Mouse (Mus musculus): ENCODE data around the gene BC034090. TPM values are rescaled to one million over a fixed set of nuclear protein-coding genes. Genes with fewer than 3 reads are reported as not detected.
"Not testable (repeated sequence)": the region's sequence is repeated elsewhere in the genome, so short reads cannot be mapped to it uniquely, and the experiment has no call there.

BC034090 gene
- polyA plus RNA-seq, 1 experiment from 2014 or later, result 4.1 TPM

DNA sequence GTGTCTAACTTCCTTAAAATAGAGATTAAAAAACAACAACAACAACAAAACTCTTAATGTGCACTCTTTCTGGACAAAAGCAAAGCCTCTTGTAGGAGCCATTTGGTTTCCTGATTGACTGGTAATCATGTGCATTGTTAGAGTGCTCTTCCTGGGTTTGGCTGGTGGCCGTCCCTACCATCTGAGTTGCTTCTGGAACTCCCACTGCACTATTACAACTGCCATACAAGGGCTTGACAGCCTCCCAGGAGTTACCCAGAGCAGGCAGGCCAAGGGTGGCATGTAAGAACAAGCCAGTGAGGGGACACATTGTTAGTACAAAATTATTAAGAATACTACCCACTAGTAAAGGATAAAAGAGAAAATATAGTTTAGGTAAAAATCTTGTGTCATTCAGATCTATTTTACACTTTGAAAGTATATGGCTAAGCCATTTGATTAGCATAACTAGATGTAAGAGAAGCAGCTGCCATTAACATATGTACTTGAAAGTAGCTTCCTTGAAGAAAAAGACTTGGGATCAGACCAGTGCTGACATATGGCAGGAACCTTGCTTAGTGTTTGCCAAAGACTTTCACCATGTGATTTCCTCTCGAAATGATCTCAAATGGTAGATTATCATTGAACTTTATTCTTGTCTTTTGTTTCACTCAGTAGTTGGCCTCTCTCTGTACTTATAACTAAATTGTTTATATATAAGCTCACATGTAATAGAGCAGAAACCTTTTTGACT lies 65.9 kb downstream of the BC034090 start:
- Histone ChIP-seq H3K27ac (replicated peaks) (no peak overlapping the region), H3K4me1 (no peaks in the 10 kb centered on the region), H3K9ac (replicated peaks) (no peak overlapping the region), H3K4me2 (no peak overlapping the region), H3K36me3 (peaks cover 43% of the 10 kb centered on the region), H3K4me3 (replicated peaks) (no peak overlapping the region), H3K27me3 (replicated peaks) (no peaks in the 10 kb centered on the region), H3K9me3 (replicated peaks) (no peaks in the 10 kb centered on the region)
- WGBS, result 80% methylated on average over 2 of the region's 2 CpGs
- ATAC-seq (ENCODE audit: low FRiP score), result no peak

DNA sequence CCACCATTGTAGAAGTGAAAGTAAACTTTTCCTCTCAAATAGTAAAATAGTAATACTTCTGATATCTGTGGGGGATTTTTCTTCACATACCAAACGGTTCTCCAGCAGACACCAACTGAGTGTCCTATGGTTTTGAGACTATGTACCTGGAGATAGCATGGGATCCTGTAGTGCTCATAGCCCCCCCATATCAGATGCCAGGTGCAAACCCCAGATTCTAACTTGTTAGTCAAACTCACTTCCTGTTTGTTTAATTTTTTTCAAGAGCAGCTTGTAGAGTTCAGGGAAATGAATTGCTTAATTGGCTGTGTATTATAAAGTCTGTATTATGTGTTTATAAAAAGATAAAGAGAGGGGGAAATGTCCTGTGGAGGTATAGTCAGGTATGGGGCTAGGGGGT lies 69.8 kb downstream of the BC034090 start:
- Histone ChIP-seq H3K36me3 (peaks cover 32% of the 10 kb centered on the region), H3K27ac (replicated peaks) (no peak overlapping the region), H3K9me3 (replicated peaks) (no peaks in the 10 kb centered on the region), H3K4me3 (replicated peaks) (no peak overlapping the region), H3K4me1 (peaks cover 3% of the 10 kb centered on the region; the same call in 1 of the 2 replicates), H3K27me3 (replicated peaks) (no peaks in the 10 kb centered on the region), H3K9ac (replicated peaks) (no peak overlapping the region), H3K4me2 (no peak overlapping the region)
- ATAC-seq (ENCODE audit: low FRiP score), result no peak
- WGBS, result 82% methylated on average over 1 of the region's 1 CpGs

DNA sequence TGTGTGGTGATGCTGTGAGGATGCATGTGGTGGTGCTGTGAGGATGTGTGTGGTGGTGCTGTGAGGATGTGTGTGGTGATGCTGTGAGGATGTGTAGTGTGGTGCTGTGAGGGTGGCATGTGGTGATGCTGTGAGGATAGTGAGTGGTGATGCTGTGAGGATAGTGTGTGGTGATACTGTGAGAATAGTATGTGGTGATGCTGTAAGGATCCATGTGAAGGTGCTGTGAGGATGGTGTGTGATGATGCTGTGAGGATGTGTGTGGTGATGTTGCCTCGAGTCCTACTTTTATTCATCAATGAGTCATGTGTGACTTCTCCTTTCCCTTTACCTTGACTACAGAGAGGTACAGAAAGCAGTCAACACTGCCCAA lies 70.6 kb downstream of the BC034090 start:
- H3K27me3 ChIP-seq (replicated peaks), result not testable (repeated sequence)
- WGBS, result 86% methylated on average over 1 of the region's 1 CpGs

DNA sequence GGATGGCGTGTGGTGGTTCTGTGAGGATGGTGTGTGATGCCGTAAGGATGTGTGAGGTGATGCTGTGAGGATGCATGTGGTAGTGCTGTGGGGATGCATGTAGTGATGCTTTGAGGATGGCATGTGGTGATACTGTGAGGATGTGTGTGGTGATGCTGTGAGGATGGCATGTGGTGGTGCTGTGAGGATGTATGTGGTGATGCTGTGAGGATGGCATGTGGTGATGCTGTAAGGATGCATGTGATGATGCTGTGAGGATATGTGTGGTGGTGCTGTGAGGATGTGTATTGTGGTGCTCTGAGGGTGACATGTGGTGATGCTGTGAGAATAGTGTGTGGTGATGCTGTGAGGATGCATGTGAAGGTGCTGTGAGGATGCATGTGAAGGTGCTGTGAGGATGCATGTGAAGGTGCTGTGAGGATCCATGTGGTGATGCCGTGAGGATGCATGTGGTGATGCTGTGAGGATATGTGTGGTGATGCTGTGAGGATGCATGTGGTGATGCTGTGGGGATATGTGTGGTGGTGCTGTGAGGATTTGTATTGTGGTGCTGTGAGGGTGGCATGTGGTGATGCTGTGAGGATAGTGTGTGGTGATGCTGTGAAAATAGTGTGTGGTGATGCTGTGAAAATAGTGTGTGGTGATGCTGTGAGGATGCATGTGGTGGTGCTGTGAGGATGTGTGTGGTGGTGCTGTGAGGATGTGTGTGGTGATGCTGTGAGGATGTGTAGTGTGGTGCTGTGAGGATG lies 71.2 kb downstream of the BC034090 start:
- Histone ChIP-seq H3K4me1 (peaks cover 7% of the 10 kb centered on the region; the same call in 1 of the 2 replicates), H3K36me3 (peaks cover 23% of the 10 kb centered on the region), H3K4me3 (replicated peaks) (no peak overlapping the region), H3K9me3 (replicated peaks) (no peaks in the 10 kb centered on the region), H3K27ac (replicated peaks) (no peak overlapping the region), H3K4me2 (no peak overlapping the region), H3K27me3 (replicated peaks) (no peaks in the 10 kb centered on the region), H3K9ac (replicated peaks) (no peak overlapping the region)
- WGBS, result 84% methylated on average over 3 of the region's 3 CpGs
- no peak for ATAC-seq (ENCODE audit: low FRiP score)

More for the DNA sequence above, 70.6 kb downstream of the BC034090 start:
- not testable (repeated sequence) for H3K4me2 ChIP-seq; H3K9ac ChIP-seq (replicated peaks); ATAC-seq (ENCODE audit: low FRiP score); H3K4me1 ChIP-seq; H3K4me3 ChIP-seq (replicated peaks); H3K9me3 ChIP-seq (replicated peaks); H3K27ac ChIP-seq (replicated peaks)
- peaks cover 26% of the 10 kb centered on the region for H3K36me3 ChIP-seq

DNA sequence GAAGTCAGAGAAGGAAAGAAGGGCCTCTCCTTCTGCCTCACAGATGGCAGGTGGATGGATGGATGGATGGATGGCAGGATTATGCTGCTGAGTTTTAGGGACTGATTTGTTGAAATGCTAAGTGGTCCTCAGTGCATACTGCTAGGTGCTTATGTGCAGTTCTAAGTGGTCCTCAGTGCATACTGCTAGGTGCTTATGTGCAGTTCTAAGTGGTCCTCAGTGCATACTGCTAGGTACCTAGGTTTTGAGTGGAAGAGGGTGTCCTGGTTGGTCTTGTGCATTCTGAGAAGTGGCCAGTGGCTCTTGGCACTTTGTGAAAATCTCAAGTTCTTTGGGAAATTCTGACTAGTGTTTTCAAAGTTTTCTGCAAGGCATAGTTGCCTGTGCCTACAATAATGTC lies 74.3 kb downstream of the BC034090 start:
- H3K9ac ChIP-seq (replicated peaks), result no peak overlapping the region
- H3K36me3 ChIP-seq, result peaks cover under 1% of the 10 kb centered on the region; the same call in 1 of the 2 replicates
- H3K4me2 ChIP-seq, result no peak overlapping the region
- H3K4me1 ChIP-seq, result peaks cover 7% of the 10 kb centered on the region; the same call in 1 of the 2 replicates
- ATAC-seq (ENCODE audit: low FRiP score), result no peak
- no peaks in the 10 kb centered on the region for H3K27me3 ChIP-seq (replicated peaks)
- H3K27ac ChIP-seq (replicated peaks), result no peak overlapping the region
- H3K9me3 ChIP-seq (replicated peaks), result no peaks in the 10 kb centered on the region
- H3K4me3 ChIP-seq (replicated peaks), result no peak overlapping the region

DNA sequence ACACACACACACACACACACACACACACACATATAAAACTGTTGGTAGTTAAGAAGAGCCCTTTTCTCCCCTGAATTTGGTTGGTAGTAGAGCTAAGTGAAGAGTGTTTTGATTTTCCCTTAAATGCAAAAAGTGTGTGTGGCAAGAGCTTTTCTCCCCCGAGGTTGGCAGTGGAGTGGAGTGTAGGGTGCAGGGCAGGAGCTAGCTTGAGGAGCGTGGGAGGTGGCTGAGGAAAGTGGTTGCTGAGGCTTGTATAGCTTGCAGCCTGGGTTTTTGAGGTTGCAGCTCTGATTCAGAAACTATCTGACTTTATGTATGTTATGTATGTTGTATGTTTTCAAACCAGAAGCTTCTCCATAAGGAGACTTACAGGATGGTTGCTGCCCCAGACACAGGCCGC lies 76.8 kb downstream of the BC034090 start:
- H3K4me1 ChIP-seq, result peaks cover 13% of the 10 kb centered on the region; the same call in 1 of the 2 replicates
- H3K36me3 ChIP-seq, result no peaks in the 10 kb centered on the region
- H3K9me3 ChIP-seq (replicated peaks), result no peaks in the 10 kb centered on the region
- H3K27me3 ChIP-seq (replicated peaks), result no peaks in the 10 kb centered on the region
- 93% methylated on average over 3 of the region's 3 CpGs for WGBS
- no peak overlapping the region for H3K4me3 ChIP-seq (replicated peaks)
- no peak overlapping the region for H3K27ac ChIP-seq (replicated peaks)
- H3K4me2 ChIP-seq, result no peak overlapping the region
- no peak overlapping the region for H3K9ac ChIP-seq (replicated peaks)
- ATAC-seq (ENCODE audit: low FRiP score), result no peak

Other genes starting within 250 kb of the BC034090 start
- 3.9 and 4.8 TPM in 2 replicates for gene Ier5, start 144.8 kb downstream of the BC034090 start, polyA plus RNA-seq (2015; fragmentation: Nextera tagmentation; extraction: Ambion mirVana)
- 1.6 and 3.0 TPM in 2 replicates for gene Mr1, start 97.6 kb downstream of the BC034090 start, polyA plus RNA-seq (2015; fragmentation: Nextera tagmentation; extraction: Ambion mirVana)
- 92.6 and 102 TPM in 2 replicates for gene Stx6, start 85.7 kb downstream of the BC034090 start, polyA plus RNA-seq (2015; fragmentation: Nextera tagmentation; extraction: Ambion mirVana)
- 42.0 and 46.7 TPM in 2 replicates for gene Xpr1, start 173.0 kb upstream of the BC034090 start, polyA plus RNA-seq (2015; fragmentation: Nextera tagmentation; extraction: Ambion mirVana)